Mouse (Mus musculus): ENCODE measurements around the gene Adat3.
A peak's percentile ranks its signal among the peaks of the same experiment; 100 is the strongest.

GRCm38 (mm10) chr10:80621940-80622660 lies 19.4 kb downstream of the Adat3 start:
- no peak for TF ChIP-seq CTCF (IDR thresholded peaks at IDR 0.05; ENCODE audit: low read depth, low read length)
- TF ChIP-seq POLR2A (IDR thresholded peaks at IDR 0.05; ENCODE audit: extremely low read depth, insufficient read depth, low read length) = peak; percentile 92
